11 mouse cellular contexts compared by ENCODE assay signal in the genomic region with DNA sequence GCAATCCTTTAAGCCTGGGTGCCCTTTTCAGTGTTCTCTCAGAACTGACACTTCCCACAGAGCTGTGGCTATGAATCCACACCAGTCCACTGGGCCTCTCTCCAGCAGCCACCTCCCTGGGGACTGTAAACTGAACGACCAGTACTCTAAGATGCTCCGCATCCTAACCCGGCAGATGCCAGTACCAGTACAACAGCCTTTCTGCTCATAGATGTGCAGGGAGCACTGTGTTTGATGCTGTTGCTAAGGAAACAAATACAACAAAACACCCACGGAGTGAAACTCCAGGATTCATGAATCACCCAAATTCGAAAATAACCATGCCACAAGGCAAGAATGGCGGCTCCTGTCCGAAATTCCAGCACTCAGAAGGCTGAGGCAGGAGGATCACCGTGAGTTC.
A peak's percentile ranks its signal among the peaks of the same experiment; 100 is the strongest.
DNase-seq lines count a peak whose midpoint lies in the region; ATAC-seq lines count a peak whose summit lies in the region.
"Had no signal": no experiment of that assay in that cellular context is flagged by ENCODE, and none has a peak within 500 bp of the region (broad histone marks: within the 10 kb centered on the region; RNA-seq: fewer than 3 reads in every experiment).

No protein-coding gene starts in this region.

- H3K27ac ChIP-seq in heart, embryonic 11.5 days (ENCODE audit: low read depth, low read length): no peak overlapping the region
- H3K27ac ChIP-seq: midbrain, embryonic 12.5 days had no signal

- 85% methylated on average over 8 of the region's 8 CpGs for WGBS in heart, embryonic 11.5 days (ENCODE audit: insufficient replicate concordance)

- H3K27me3 ChIP-seq in heart, embryonic 11.5 days (ENCODE audit: control insufficient read depth, insufficient read depth, low read length): no peaks in the 10 kb centered on the region
- H3K27me3 ChIP-seq: midbrain, embryonic 12.5 days had no signal

- H3K36me3 ChIP-seq in heart, embryonic 11.5 days (ENCODE audit: control insufficient read depth, insufficient read depth, low read length): no peaks in the 10 kb centered on the region
- H3K36me3 ChIP-seq: midbrain, embryonic 12.5 days had no signal

- peak; percentile 57 to 66 for DNase-seq in heart, adult 18-20 months
- peak; percentile 72 for DNase-seq in gastrocnemius, postnatal 25 days
- peak; percentile 85 for DNase-seq in layer of hippocampus, adult 9-11 months
- peak; percentile 28 to 52 for DNase-seq in right cerebral cortex, postnatal 10 days (ENCODE audit: low spot score in 2 of 2)
- no peak for DNase-seq in cerebellum, adult 11-12 months
- DNase-seq in B cell, adult 2 months: no peak
- DNase-seq in thymus, postnatal 36 days: no peak
- DNase-seq: kidney, adult 11 months; thymus, postnatal 4 days had no signal

- peaks cover 3% of the 10 kb centered on the region; the same call in 1 of the 2 replicates for H3K4me1 ChIP-seq in heart, embryonic 11.5 days (ENCODE audit: control insufficient read depth, insufficient read depth, low read length)

- H3K9me3 ChIP-seq in heart, embryonic 11.5 days (replicated peaks; ENCODE audit: control insufficient read depth, low read length): no peaks in the 10 kb centered on the region
- H3K9me3 ChIP-seq: midbrain, embryonic 12.5 days had no signal

- H3K4me3 ChIP-seq in heart, embryonic 11.5 days (ENCODE audit: low read depth, low read length): no peak overlapping the region
- H3K4me3 ChIP-seq: midbrain, embryonic 12.5 days had no signal

- H3K9ac ChIP-seq in heart, embryonic 11.5 days (ENCODE audit: low read depth, low read length): no peak overlapping the region
- H3K9ac ChIP-seq: midbrain, embryonic 12.5 days had no signal

- no peak for ATAC-seq in heart, embryonic 11.5 days (replicated peaks; ENCODE audit: insufficient number of reproducible peaks, low FRiP score, low TSS enrichment)

- no peak overlapping the region for H3K4me2 ChIP-seq in heart, embryonic 11.5 days
- H3K4me2 ChIP-seq: midbrain, embryonic 12.5 days had no signal

Comparison
In these comparisons a context has a peak if more than half of its experiments do, and no peak if none do; other contexts are left out.
1. DNase-seq: peak in heart, adult 18-20 months (2 of 2), gastrocnemius, postnatal 25 days (single experiment), layer of hippocampus, adult 9-11 months (single experiment) and right cerebral cortex, postnatal 10 days (2 of 2); none in cerebellum, adult 11-12 months (single experiment), B cell, adult 2 months (0 of 2) and thymus, postnatal 36 days (0 of 2).